Mouse (Mus musculus): Measurements from ENCODE around the gene Btaf1. TPM values are rescaled to one million over a fixed set of nuclear protein-coding genes. Genes with fewer than 3 reads are reported as not detected.
"Not testable (repeated sequence)": the region's sequence is repeated elsewhere in the genome, so short reads cannot be mapped to it uniquely, and the experiment has no call there.

The Btaf1 gene
- polyA plus RNA-seq, 1 experiment, result 4.1 TPM

DNA sequence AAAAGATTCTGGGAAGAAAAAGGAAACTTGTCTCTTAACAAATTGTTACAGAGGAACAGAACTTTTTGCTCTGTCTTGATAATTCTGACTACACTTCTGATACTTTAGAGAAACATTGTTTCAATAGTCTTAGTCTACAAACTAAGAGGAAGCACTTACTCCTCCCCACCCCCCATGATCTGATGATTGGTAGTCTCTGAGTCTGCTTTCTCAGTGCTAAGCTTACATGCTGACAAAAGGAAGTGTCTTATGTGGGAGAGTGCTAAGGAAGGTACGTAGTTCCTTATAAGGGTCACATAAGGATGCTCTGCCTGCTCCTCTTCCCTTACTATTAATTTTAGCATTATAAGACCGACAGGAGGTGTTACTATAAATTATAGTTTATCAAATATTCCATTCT lies 6.7 kb downstream of the Btaf1 start:
- Histone ChIP-seq H3K4me1 (ENCODE audit: control insufficient read depth, insufficient read depth, insufficient read length) (peaks cover 3% of the 10 kb centered on the region; the same call in 1 of the 2 replicates), H3K27me3 (ENCODE audit: control insufficient read depth, insufficient read depth, low read length) (no peaks in the 10 kb centered on the region), H3K27ac (ENCODE audit: insufficient read depth, low read length) (no peak overlapping the region), H3K36me3 (ENCODE audit: control insufficient read depth, insufficient read depth, low read length) (no peaks in the 10 kb centered on the region), H3K4me3 (ENCODE audit: extremely low read depth, insufficient read depth, insufficient read length) (no peak overlapping the region)
- 36% methylated on average over 2 of the region's 2 CpGs for WGBS
- TF ChIP-seq POLR2A (IDR thresholded peaks at IDR 0.05; ENCODE audit: low read depth, low read length) (no peak), CTCF (IDR thresholded peaks at IDR 0.05; ENCODE audit: extremely low read depth, insufficient read depth, insufficient read length, insufficient replicate concordance) (no peak)
- peak in 1 of 2 experiments; percentile 7 for DNase-seq (ENCODE audit: low read depth in 1 of 2, low spot score in 2 of 2)

DNA sequence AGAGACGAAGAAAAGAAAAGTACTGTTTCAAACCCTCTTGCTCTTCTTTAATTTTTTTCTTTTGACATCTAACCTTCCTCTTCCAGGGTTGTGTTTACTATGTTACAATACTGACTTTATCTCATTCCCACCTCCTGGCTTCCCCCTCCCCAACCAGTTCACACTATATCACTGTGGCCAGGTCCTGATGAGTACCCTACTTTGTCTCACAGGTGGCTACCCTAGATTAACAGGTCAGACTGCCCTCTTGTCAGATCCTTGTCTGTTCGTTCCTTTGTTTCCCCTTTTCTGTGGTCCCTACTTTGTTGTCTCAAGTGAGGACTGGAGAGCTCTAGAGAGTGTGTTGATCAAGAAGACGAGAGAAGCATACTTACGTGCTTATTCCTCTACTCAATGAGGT lies 10.4 kb downstream of the Btaf1 start:
- H3K4me1 ChIP-seq (ENCODE audit: control insufficient read depth, insufficient read depth, insufficient read length), result no peaks in the 10 kb centered on the region; the same call in 1 of the 2 replicates
- no peak for TF ChIP-seq POLR2A (IDR thresholded peaks at IDR 0.05; ENCODE audit: low read depth, low read length)
- TF ChIP-seq CTCF (IDR thresholded peaks at IDR 0.05; ENCODE audit: extremely low read depth, insufficient read depth, insufficient read length, insufficient replicate concordance), result no peak
- H3K4me3 ChIP-seq (ENCODE audit: extremely low read depth, insufficient read depth, insufficient read length), result no peak overlapping the region
- 84% methylated on average over 4 of the region's 4 CpGs for WGBS
- no peak for DNase-seq (ENCODE audit: low read depth in 1 of 2, low spot score in 2 of 2)
- no peaks in the 10 kb centered on the region for H3K36me3 ChIP-seq (ENCODE audit: control insufficient read depth, insufficient read depth, low read length)
- no peaks in the 10 kb centered on the region for H3K27me3 ChIP-seq (ENCODE audit: control insufficient read depth, insufficient read depth, low read length)
- H3K27ac ChIP-seq (ENCODE audit: insufficient read depth, low read length), result no peak overlapping the region

DNA sequence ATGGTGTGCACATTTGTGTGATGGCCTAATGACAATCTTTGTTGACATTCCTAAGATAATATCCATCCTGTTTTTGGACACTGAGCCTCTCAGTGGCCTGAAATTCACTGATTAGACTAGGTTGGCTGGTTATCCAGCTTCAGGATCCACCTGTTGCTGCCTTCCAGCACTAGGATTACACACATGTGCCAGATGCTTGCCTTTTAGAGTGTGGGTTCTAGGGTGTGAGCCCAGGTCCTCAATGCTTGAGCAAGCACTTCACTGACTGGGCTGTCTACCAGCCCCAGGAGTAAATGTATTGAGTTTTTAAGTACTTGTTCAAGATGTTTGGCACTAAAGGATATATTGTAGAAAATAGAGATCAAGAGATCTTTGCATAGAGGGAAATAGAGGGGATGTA lies 12.1 kb downstream of the Btaf1 start:
- Histone ChIP-seq H3K4me1 (ENCODE audit: control insufficient read depth, insufficient read depth, insufficient read length) (no peaks in the 10 kb centered on the region), H3K27ac (ENCODE audit: insufficient read depth, low read length) (no peak overlapping the region), H3K4me3 (ENCODE audit: extremely low read depth, insufficient read depth, insufficient read length) (no peak overlapping the region), H3K36me3 (ENCODE audit: control insufficient read depth, insufficient read depth, low read length) (no peaks in the 10 kb centered on the region), H3K27me3 (ENCODE audit: control insufficient read depth, insufficient read depth, low read length) (no peaks in the 10 kb centered on the region)
- TF ChIP-seq CTCF (IDR thresholded peaks at IDR 0.05; ENCODE audit: extremely low read depth, insufficient read depth, insufficient read length, insufficient replicate concordance) (no peak), POLR2A (IDR thresholded peaks at IDR 0.05; ENCODE audit: low read depth, low read length) (no peak)
- DNase-seq (ENCODE audit: low read depth in 1 of 2, low spot score in 2 of 2), result no peak

DNA sequence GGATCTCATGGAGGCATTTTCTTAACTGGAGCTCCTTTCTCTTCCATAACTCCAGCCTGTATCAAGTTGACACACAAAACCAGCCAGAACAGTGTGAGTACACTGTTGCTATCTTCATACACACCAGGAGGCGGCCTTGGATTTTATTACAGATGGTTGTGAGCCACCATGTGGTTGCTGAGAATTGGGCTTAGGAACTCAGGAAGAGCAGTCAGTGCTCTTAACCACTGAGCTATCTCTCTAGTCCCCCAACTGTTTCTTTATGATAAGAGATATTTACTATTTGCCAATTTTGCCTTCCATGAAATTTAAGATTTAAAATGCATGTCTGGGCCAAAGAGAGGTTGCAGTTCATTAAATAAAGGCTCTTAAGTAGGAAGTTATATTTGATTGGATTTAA lies 14.2 kb downstream of the Btaf1 start:
- H3K27me3 ChIP-seq (ENCODE audit: control insufficient read depth, insufficient read depth, low read length), result no peaks in the 10 kb centered on the region
- no peak for TF ChIP-seq POLR2A (IDR thresholded peaks at IDR 0.05; ENCODE audit: low read depth, low read length)
- no peak for TF ChIP-seq CTCF (IDR thresholded peaks at IDR 0.05; ENCODE audit: extremely low read depth, insufficient read depth, insufficient read length, insufficient replicate concordance)
- H3K4me3 ChIP-seq (ENCODE audit: extremely low read depth, insufficient read depth, insufficient read length), result no peak overlapping the region
- no peak overlapping the region for H3K27ac ChIP-seq (ENCODE audit: insufficient read depth, low read length)
- no peak for DNase-seq (ENCODE audit: low read depth in 1 of 2, low spot score in 2 of 2)
- WGBS, result 88% methylated on average over 1 of the region's 1 CpGs
- H3K36me3 ChIP-seq (ENCODE audit: control insufficient read depth, insufficient read depth, low read length), result no peaks in the 10 kb centered on the region
- no peaks in the 10 kb centered on the region for H3K4me1 ChIP-seq (ENCODE audit: control insufficient read depth, insufficient read depth, insufficient read length)

DNA sequence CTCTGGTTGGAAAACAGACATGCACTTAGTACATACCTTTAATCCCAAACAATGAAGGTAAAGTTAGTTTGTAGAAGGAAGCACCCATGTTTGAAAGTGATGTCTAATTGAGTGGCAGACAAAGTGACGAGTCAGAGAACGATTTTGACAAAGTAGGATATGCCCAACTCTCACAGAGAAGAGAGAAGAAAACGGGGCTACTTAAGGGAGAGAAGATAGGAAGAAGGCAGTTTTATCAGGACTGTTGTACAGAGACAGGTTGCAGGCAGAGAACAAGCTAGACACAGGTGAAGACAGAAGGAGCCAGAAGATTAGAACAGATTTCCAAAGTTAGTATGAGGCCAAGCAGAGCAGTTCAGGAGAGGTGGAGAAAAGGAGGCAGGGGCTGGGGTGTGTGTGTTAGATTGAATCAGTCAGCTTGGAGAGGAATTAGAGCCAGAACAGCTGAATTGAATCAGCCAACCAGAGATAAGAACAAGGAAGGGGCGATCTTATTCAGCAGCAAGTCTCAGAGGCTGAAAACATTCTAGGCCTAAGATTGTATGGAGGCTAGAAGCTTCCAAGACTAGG lies 27.8 kb downstream of the Btaf1 start:
- H3K27ac ChIP-seq (ENCODE audit: insufficient read depth, low read length), result no peak overlapping the region
- no peak for TF ChIP-seq CTCF (IDR thresholded peaks at IDR 0.05; ENCODE audit: extremely low read depth, insufficient read depth, insufficient read length, insufficient replicate concordance)
- no peak for TF ChIP-seq POLR2A (IDR thresholded peaks at IDR 0.05; ENCODE audit: low read depth, low read length)

DNA sequence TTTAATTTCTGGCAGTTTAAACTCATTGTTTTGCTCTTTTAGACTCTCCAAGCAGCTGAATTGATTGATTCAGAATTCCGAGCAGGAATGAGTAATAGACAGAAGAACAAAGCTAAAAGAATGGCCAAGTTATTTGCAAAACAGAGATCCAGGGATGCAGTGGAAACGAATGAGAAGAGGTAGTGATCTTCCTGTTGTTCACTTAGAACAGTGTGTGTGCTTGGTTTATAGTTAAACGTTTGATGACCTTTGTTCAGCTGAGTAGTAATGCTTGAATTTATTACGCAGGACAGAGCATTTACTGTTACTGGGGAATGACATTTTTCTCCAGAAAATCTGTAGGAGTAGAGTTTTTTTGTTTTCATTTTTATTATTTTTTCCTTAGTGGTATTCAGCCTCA lies 32.5 kb downstream of the Btaf1 start:
- no peak overlapping the region for H3K27ac ChIP-seq (ENCODE audit: insufficient read depth, low read length)
- no peak for TF ChIP-seq CTCF (IDR thresholded peaks at IDR 0.05; ENCODE audit: extremely low read depth, insufficient read depth, insufficient read length, insufficient replicate concordance)
- no peak for TF ChIP-seq POLR2A (IDR thresholded peaks at IDR 0.05; ENCODE audit: low read depth, low read length)
- H3K27me3 ChIP-seq (ENCODE audit: control insufficient read depth, insufficient read depth, low read length), result no peaks in the 10 kb centered on the region
- 95% methylated on average over 4 of the region's 4 CpGs for WGBS
- H3K4me1 ChIP-seq (ENCODE audit: control insufficient read depth, insufficient read depth, insufficient read length), result no peaks in the 10 kb centered on the region
- DNase-seq (ENCODE audit: low read depth in 1 of 2, low spot score in 2 of 2), result no peak
- peaks cover 18% of the 10 kb centered on the region for H3K36me3 ChIP-seq (ENCODE audit: control insufficient read depth, insufficient read depth, low read length)
- no peak overlapping the region for H3K4me3 ChIP-seq (ENCODE audit: extremely low read depth, insufficient read depth, insufficient read length)

More for the DNA sequence above, 27.8 kb downstream of the Btaf1 start:
- Histone ChIP-seq H3K27me3 (ENCODE audit: control insufficient read depth, insufficient read depth, low read length) (no peaks in the 10 kb centered on the region), H3K36me3 (ENCODE audit: control insufficient read depth, insufficient read depth, low read length) (peaks cover 11% of the 10 kb centered on the region), H3K4me1 (ENCODE audit: control insufficient read depth, insufficient read depth, insufficient read length) (no peaks in the 10 kb centered on the region), H3K4me3 (ENCODE audit: extremely low read depth, insufficient read depth, insufficient read length) (no peak overlapping the region)
- DNase-seq (ENCODE audit: low read depth in 1 of 2, low spot score in 2 of 2), result no peak
- 82% methylated on average over 4 of the region's 4 CpGs for WGBS

DNA sequence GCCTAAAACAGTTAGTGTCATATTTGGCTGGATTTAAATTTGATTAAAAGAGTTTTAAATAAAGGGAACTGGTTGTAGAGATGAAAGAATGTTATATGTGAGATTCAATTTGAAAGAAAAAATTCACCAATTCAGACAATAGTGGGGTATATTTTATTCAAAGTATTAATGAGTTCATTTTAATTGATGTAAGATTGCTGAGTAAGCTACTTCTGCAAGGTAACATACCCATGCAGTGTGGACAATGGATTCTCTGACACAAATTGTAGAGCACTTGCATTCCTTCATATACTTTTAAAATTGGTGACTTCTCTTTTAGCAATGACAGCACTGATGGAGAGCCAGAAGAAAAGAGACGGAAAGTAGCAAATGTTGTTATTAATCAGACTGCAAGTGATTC lies 35.4 kb downstream of the Btaf1 start:
- Histone ChIP-seq H3K27me3 (ENCODE audit: control insufficient read depth, insufficient read depth, low read length) (no peaks in the 10 kb centered on the region), H3K4me1 (ENCODE audit: control insufficient read depth, insufficient read depth, insufficient read length) (no peaks in the 10 kb centered on the region), H3K27ac (ENCODE audit: insufficient read depth, low read length) (no peak overlapping the region), H3K36me3 (ENCODE audit: control insufficient read depth, insufficient read depth, low read length) (peaks cover 23% of the 10 kb centered on the region), H3K4me3 (ENCODE audit: extremely low read depth, insufficient read depth, insufficient read length) (no peak overlapping the region)
- 95% methylated on average over 1 of the region's 1 CpGs for WGBS
- TF ChIP-seq CTCF (IDR thresholded peaks at IDR 0.05; ENCODE audit: extremely low read depth, insufficient read depth, insufficient read length, insufficient replicate concordance) (no peak), POLR2A (IDR thresholded peaks at IDR 0.05; ENCODE audit: low read depth, low read length) (no peak)
- no peak for DNase-seq (ENCODE audit: low read depth in 1 of 2, low spot score in 2 of 2)

DNA sequence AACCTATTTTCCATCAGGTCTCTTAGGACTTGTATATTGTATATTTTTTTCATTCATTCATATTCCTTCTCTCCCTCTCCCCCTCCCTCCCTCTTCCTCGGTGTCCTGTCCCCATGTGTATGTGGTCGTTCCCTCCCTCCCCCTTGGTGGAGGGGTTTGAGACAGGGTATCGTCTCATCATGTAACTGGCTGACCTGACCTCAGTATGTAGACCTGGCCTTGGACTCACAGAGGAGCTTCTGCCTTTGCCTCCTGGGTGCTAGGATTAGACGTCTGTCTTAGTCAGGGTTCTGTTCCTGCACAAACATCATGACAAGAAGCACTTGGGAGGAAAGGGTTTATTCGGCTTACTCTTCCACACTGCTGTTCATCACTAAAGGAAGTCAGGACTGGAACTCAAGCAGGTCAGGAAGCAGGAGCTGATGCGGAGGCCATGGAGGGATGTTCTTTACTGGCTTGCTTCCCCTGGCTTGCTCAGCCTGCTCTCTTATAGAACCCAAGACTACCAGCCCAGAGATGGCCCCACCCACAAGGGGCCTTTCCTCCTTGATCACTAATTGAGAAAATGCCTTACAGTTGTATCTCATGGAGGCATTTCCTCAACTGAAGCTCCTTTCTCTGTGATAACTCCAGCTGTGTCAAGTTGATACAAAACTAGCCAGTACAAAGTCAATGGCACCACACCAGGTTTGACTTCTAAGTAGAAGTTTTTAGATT lies 36.8 kb downstream of the Btaf1 start:
- H3K36me3 ChIP-seq (ENCODE audit: control insufficient read depth, insufficient read depth, low read length), result peaks cover 23% of the 10 kb centered on the region
- WGBS, result 93% methylated on average over 6 of the region's 6 CpGs
- not testable (repeated sequence) for H3K4me3 ChIP-seq (ENCODE audit: extremely low read depth, insufficient read depth, insufficient read length); H3K4me1 ChIP-seq (ENCODE audit: control insufficient read depth, insufficient read depth, insufficient read length); H3K27ac ChIP-seq (ENCODE audit: insufficient read depth, low read length); H3K27me3 ChIP-seq (ENCODE audit: control insufficient read depth, insufficient read depth, low read length); DNase-seq (ENCODE audit: low read depth in 1 of 2, low spot score in 2 of 2)
